Mouse (Mus musculus): ENCODE measurements around the gene Amacr. TPM values are rescaled to one million over a fixed set of nuclear protein-coding genes. Genes with fewer than 3 reads are reported as not detected.

Gene Amacr
- polyA plus RNA-seq, 2 experiments, result 10.9 to 19.3 TPM

GRCm38 (mm10) chr15:11038476-11038875 is 56.9 kb downstream of the Amacr start:
- DNase-seq (ENCODE audit: low read depth in 3 of 3, low spot score in 3 of 3) (no peak), ATAC-seq (ENCODE audit: insufficient read depth) (no peak)
- no peak overlapping the region for H3K9ac ChIP-seq (replicated peaks)
- no peak for TF ChIP-seq EP300 (IDR thresholded peaks at IDR 0.05; ENCODE audit: low read depth)
- peak; percentile 48; the same call in 1 of the 2 replicates for TF ChIP-seq CTCF (IDR thresholded peaks at IDR 0.05; ENCODE audit: low read depth)
- no peaks in the 10 kb centered on the region for H3K36me3 ChIP-seq (replicated peaks; ENCODE audit: control insufficient read depth, insufficient read depth, low read depth)
- H3K9me3 ChIP-seq (ENCODE audit: control insufficient read depth, low read length), result no peaks in the 10 kb centered on the region
- H3K27me3 ChIP-seq (ENCODE audit: control insufficient read depth, insufficient read depth, low read length), result peaks cover 30% of the 10 kb centered on the region
- no peaks in the 10 kb centered on the region for H3K4me1 ChIP-seq (replicated peaks; ENCODE audit: control insufficient read depth in 2 of 2, insufficient read depth in 2 of 2, low read length in 1 of 2)
- H3K27ac ChIP-seq, result no peak overlapping the region
- no peak overlapping the region for H3K4me2 ChIP-seq (ENCODE audit: low read depth)
- no peak overlapping the region for H3K4me3 ChIP-seq (ENCODE audit: insufficient read depth in 1 of 2, low read depth in 2 of 2, low read length in 2 of 2)
- WGBS (ENCODE audit: insufficient replicate concordance), result 5% methylated on average over 12 of the region's 12 CpGs

- Histone ChIP-seq H3K9me3 (ENCODE audit: control insufficient read depth, low read length) (no peaks in the 10 kb centered on the region), H3K4me2 (ENCODE audit: low read depth) (no peak overlapping the region), H3K36me3 (replicated peaks; ENCODE audit: control insufficient read depth, insufficient read depth, low read depth) (no peaks in the 10 kb centered on the region), H3K4me1 (replicated peaks; ENCODE audit: control insufficient read depth in 2 of 2, insufficient read depth in 2 of 2, low read length in 1 of 2) (no peaks in the 10 kb centered on the region), H3K4me3 (ENCODE audit: insufficient read depth in 1 of 2, low read depth in 2 of 2, low read length in 2 of 2) (no peak overlapping the region), H3K27me3 (ENCODE audit: control insufficient read depth, insufficient read depth, low read length) (peaks cover 30% of the 10 kb centered on the region), H3K9ac (replicated peaks) (no peak overlapping the region), H3K27ac (no peak overlapping the region)
- TF ChIP-seq CTCF (IDR thresholded peaks at IDR 0.05; ENCODE audit: low read depth) (no peak), EP300 (IDR thresholded peaks at IDR 0.05; ENCODE audit: low read depth) (no peak)
- WGBS (ENCODE audit: insufficient replicate concordance), result 26% methylated on average over 5 of the region's 5 CpGs
- DNase-seq (ENCODE audit: low read depth in 3 of 3, low spot score in 3 of 3) (no peak), ATAC-seq (ENCODE audit: insufficient read depth) (no peak)
Measured at GRCm38 (mm10) chr15:11040067-11040466, 58.5 kb downstream of the Amacr start.

- Histone ChIP-seq H3K27ac (no peak overlapping the region), H3K4me3 (ENCODE audit: insufficient read depth in 1 of 2, low read depth in 2 of 2, low read length in 2 of 2) (no peak overlapping the region), H3K4me1 (replicated peaks; ENCODE audit: control insufficient read depth in 2 of 2, insufficient read depth in 2 of 2, low read length in 1 of 2) (no peaks in the 10 kb centered on the region), H3K36me3 (replicated peaks; ENCODE audit: control insufficient read depth, insufficient read depth, low read depth) (no peaks in the 10 kb centered on the region), H3K27me3 (ENCODE audit: control insufficient read depth, insufficient read depth, low read length) (peaks cover 20% of the 10 kb centered on the region), H3K4me2 (ENCODE audit: low read depth) (no peak overlapping the region), H3K9me3 (ENCODE audit: control insufficient read depth, low read length) (no peaks in the 10 kb centered on the region), H3K9ac (replicated peaks) (no peak overlapping the region)
- TF ChIP-seq CTCF (IDR thresholded peaks at IDR 0.05; ENCODE audit: low read depth) (no peak), EP300 (IDR thresholded peaks at IDR 0.05; ENCODE audit: low read depth) (no peak)
- 69% methylated on average over 2 of the region's 2 CpGs for WGBS (ENCODE audit: insufficient replicate concordance)
- ATAC-seq (ENCODE audit: insufficient read depth) (no peak), DNase-seq (ENCODE audit: low read depth in 3 of 3, low spot score in 3 of 3) (no peak)
Measured at GRCm38 (mm10) chr15:11041229-11041628, 59.7 kb downstream of the Amacr start.

GRCm38 (mm10) chr15:11042828-11043227 is 61.3 kb downstream of the Amacr start:
- Histone ChIP-seq H3K9ac (replicated peaks) (no peak overlapping the region), H3K4me2 (ENCODE audit: low read depth) (no peak overlapping the region), H3K9me3 (ENCODE audit: control insufficient read depth, low read length) (no peaks in the 10 kb centered on the region), H3K36me3 (replicated peaks; ENCODE audit: control insufficient read depth, insufficient read depth, low read depth) (no peaks in the 10 kb centered on the region), H3K4me1 (replicated peaks; ENCODE audit: control insufficient read depth in 2 of 2, insufficient read depth in 2 of 2, low read length in 1 of 2) (no peaks in the 10 kb centered on the region), H3K27ac (no peak overlapping the region), H3K4me3 (ENCODE audit: insufficient read depth in 1 of 2, low read depth in 2 of 2, low read length in 2 of 2) (no peak overlapping the region), H3K27me3 (ENCODE audit: control insufficient read depth, insufficient read depth, low read length) (peaks cover 5% of the 10 kb centered on the region)
- WGBS (ENCODE audit: insufficient replicate concordance), result 36% methylated on average over 5 of the region's 5 CpGs
- DNase-seq (ENCODE audit: low read depth in 3 of 3, low spot score in 3 of 3), result no peak
- TF ChIP-seq EP300 (IDR thresholded peaks at IDR 0.05; ENCODE audit: low read depth) (no peak), CTCF (IDR thresholded peaks at IDR 0.05; ENCODE audit: low read depth) (no peak)
- ATAC-seq (ENCODE audit: insufficient read depth), result no peak

Other genes starting within 250 kb of the Amacr start
- gene C1qtnf3, start 29.4 kb upstream of the Amacr start, polyA plus RNA-seq (2012; rRNA removed), result 0.02 TPM in 1 of 2 replicates, not detected in the other
- not detected in 2 replicates for gene C1qtnf3, start 29.4 kb upstream of the Amacr start, polyA plus RNA-seq (2014; fragmentation: Nextera tagmentation; extraction: Ambion mirVana)
- gene Slc45a2, start 19.0 kb downstream of the Amacr start, polyA plus RNA-seq (2012; rRNA removed), result 0.01 TPM in 2 replicates
- gene Slc45a2, start 19.0 kb downstream of the Amacr start, polyA plus RNA-seq (2014; fragmentation: Nextera tagmentation; extraction: Ambion mirVana), result 0.16 TPM in 1 of 2 replicates, not detected in the other
- not detected in 2 replicates for gene Rxfp3, start 56.2 kb downstream of the Amacr start, polyA plus RNA-seq (2012; rRNA removed)
- not detected in 2 replicates for gene Rxfp3, start 56.2 kb downstream of the Amacr start, polyA plus RNA-seq (2014; fragmentation: Nextera tagmentation; extraction: Ambion mirVana)
- 0.28 and 0.47 TPM in 2 replicates for gene Adamts12, start 83.0 kb downstream of the Amacr start, polyA plus RNA-seq (2012; rRNA removed)
- 0.23 and 0.54 TPM in 2 replicates for gene Adamts12, start 83.0 kb downstream of the Amacr start, polyA plus RNA-seq (2014; fragmentation: Nextera tagmentation; extraction: Ambion mirVana)